Mouse (Mus musculus) intestine, postnatal 0 days (tissue): ENCODE data around the gene Gm42957. TPM values are rescaled to one million over a fixed set of nuclear protein-coding genes. Genes with fewer than 3 reads are reported as not detected.
"Not testable (repeated sequence)": the region's sequence is repeated elsewhere in the genome, so short reads cannot be mapped to it uniquely, and the experiment has no call there.

Experiments used
- ATAC-seq: fragments of 200-750 bp; cut with Nextera tagmentation; 2 replicates; pipeline ENCODE4 v1.8.0; 2017; ENCODE audit warnings: mild to moderate bottlenecking, moderate TSS enrichment, moderate library complexity
- H3K27ac ChIP-seq: fragments of 300-500 bp; sonication (generic); 2 replicates; pipeline ENCODE4 v1.5.1; 2014; ENCODE audit warnings: mild to moderate bottlenecking, low read depth, low read length, moderate library complexity
- H3K27me3 ChIP-seq: fragments of 300-500 bp; sonication (generic); replicated peaks from 2 replicates; pipeline ENCODE4 v1.6.1; 2014; ENCODE audit warnings: low read length, mixed read lengths; ENCODE audit not compliant: control insufficient read depth, insufficient read depth
- H3K36me3 ChIP-seq: fragments of 300-500 bp; sonication (generic); 2 replicates; pipeline ENCODE4 v1.6.1; 2014; ENCODE audit warnings: mild to moderate bottlenecking, moderate library complexity; ENCODE audit not compliant: control insufficient read depth, insufficient read depth
- H3K4me1 ChIP-seq: fragments of 300-500 bp; sonication (generic); replicated peaks from 2 replicates; pipeline ENCODE4 v1.6.1; 2014; ENCODE audit warnings: antibody characterized with exemption, low read length, mixed read lengths; ENCODE audit not compliant: control insufficient read depth, insufficient read depth
- H3K4me2 ChIP-seq: fragments of 300-500 bp; sonication (generic); replicated peaks from 2 replicates; pipeline ENCODE4 v1.6.1; 2014; ENCODE audit warnings: low read depth, mild to moderate bottlenecking, moderate library complexity
- H3K4me3 ChIP-seq: fragments of 300-500 bp; sonication (generic); 2 replicates; pipeline ENCODE4 v1.5.1; 2014; ENCODE audit warnings: low read depth, low read length
- H3K9ac ChIP-seq: fragments of 300-500 bp; sonication (generic); 2 replicates; pipeline ENCODE4 v1.6.1; 2014; ENCODE audit warnings: mild to moderate bottlenecking, low read depth, low read length
- H3K9me3 ChIP-seq: fragments of 300-500 bp; sonication (generic); 2 replicates; pipeline ENCODE4 v1.6.1; 2016; ENCODE audit warnings: mixed run types; ENCODE audit not compliant: control insufficient read depth
- CTCF ChIP-seq: sonication (generic); IDR thresholded peaks from 2 replicates; pipeline ENCODE4 v1.5.1; 2016; ENCODE audit warnings: low read depth, mild to moderate bottlenecking, control low read depth, antibody characterized with exemption, moderate library complexity
- WGBS: fragments of 180-500 bp; shearing (Covaris S2); extraction: QIAGEN DNeasy Blood & Tissue Kit; methylation state at CpG from one replicate; pipeline ENCODE4 v1.1.7; 2014; 5-methylcytosine and 5-hydroxymethylcytosine counted together
- polyA plus RNA-seq: library from polyadenylated mRNA; unstranded; fragments of >200 nt; fragmentation: Nextera tagmentation; extraction: Ambion mirVana; gene quantifications from 2 replicates; pipeline ENCODE4 v1.2.1, GENCODE M21; 2015

Gene Gm42957
- polyA plus RNA-seq, 1 experiment from 2014 or later, result not detected

- H3K27ac ChIP-seq, result peak within 1 kb of the TSS; percentile 88
Measured at GRCm38 (mm10) chr3:96600639-96601250, 34.5 kb upstream of the Gm42957 start, which contains the start of gene Lix1l. Lix1l (plus strand) TSS chr3:96601149.

GRCm38 (mm10) chr3:96601251-96601787 is 34.0 kb upstream of the Gm42957 start:
- Histone ChIP-seq H3K4me3 (peak overlapping the region; percentile 58), H3K9ac (peak overlapping the region; percentile 66), H3K9me3 (no peaks in the 10 kb centered on the region), H3K4me1 (peaks cover 6% of the 10 kb centered on the region; the same call in 1 of the 2 replicates), H3K27ac (peak overlapping the region; percentile 88), H3K4me2 (peak overlapping the region; percentile 71), H3K27me3 (peaks cover 39% of the 10 kb centered on the region), H3K36me3 (no peaks in the 10 kb centered on the region)
- WGBS, result 5% methylated on average over 33 of the region's 40 CpGs
- ATAC-seq, result peak; percentile 50
- TF ChIP-seq CTCF, result no peak

More at GRCm38 (mm10) chr3:96600639-96601250, 34.5 kb upstream of the Gm42957 start, which contains the start of gene Lix1l:
- Histone ChIP-seq H3K4me2 (peak within 1 kb of the TSS; percentile 71), H3K4me1 (peaks cover 8% of the 10 kb centered on the region; the same call in 1 of the 2 replicates), H3K4me3 (peak within 1 kb of the TSS; percentile 58), H3K27me3 (peaks cover 44% of the 10 kb centered on the region), H3K36me3 (no peaks in the 10 kb centered on the region), H3K9me3 (no peaks in the 10 kb centered on the region), H3K9ac (peak within 1 kb of the TSS; percentile 66)
- under 1% methylated on average over 27 of the region's 27 CpGs for WGBS
- ATAC-seq, result peak; percentile 74
- no peak for TF ChIP-seq CTCF

GRCm38 (mm10) chr3:96601941-96602703 is 33.2 kb upstream of the Gm42957 start:
- ATAC-seq, result no peak
- H3K36me3 ChIP-seq, result no peaks in the 10 kb centered on the region
- H3K27me3 ChIP-seq, result peaks cover 31% of the 10 kb centered on the region
- no peak overlapping the region for H3K9ac ChIP-seq
- H3K9me3 ChIP-seq, result no peaks in the 10 kb centered on the region
- WGBS, result 42% methylated on average over 10 of the region's 10 CpGs
- H3K4me3 ChIP-seq, result peak overlapping the region; percentile 58
- TF ChIP-seq CTCF, result no peak
- peak overlapping the region; percentile 71 for H3K4me2 ChIP-seq
- 0 out of 2 replicates have a peak overlapping the region, but pooled peaks have one; percentile 36 for H3K27ac ChIP-seq
- H3K4me1 ChIP-seq, result no peaks in the 10 kb centered on the region

GRCm38 (mm10) chr3:96602704-96603084 is 32.6 kb upstream of the Gm42957 start:
- no peak overlapping the region for H3K9ac ChIP-seq
- no peaks in the 10 kb centered on the region for H3K9me3 ChIP-seq
- no peak for TF ChIP-seq CTCF
- peak overlapping the region; percentile 11 for H3K4me3 ChIP-seq
- peak overlapping the region; percentile 71 for H3K4me2 ChIP-seq
- peaks cover 25% of the 10 kb centered on the region; the same call in 1 of the 2 replicates for H3K27me3 ChIP-seq
- no peak for ATAC-seq
- H3K4me1 ChIP-seq, result no peaks in the 10 kb centered on the region
- H3K36me3 ChIP-seq, result no peaks in the 10 kb centered on the region
- 24% methylated on average over 5 of the region's 5 CpGs for WGBS
- H3K27ac ChIP-seq, result 0 out of 2 replicates have a peak overlapping the region, but pooled peaks have one; percentile 0

GRCm38 (mm10) chr3:96603311-96603710 is 32.0 kb upstream of the Gm42957 start:
- Histone ChIP-seq H3K4me3 (no peak overlapping the region), H3K27me3 (peaks cover 23% of the 10 kb centered on the region; the same call in 1 of the 2 replicates), H3K9me3 (no peaks in the 10 kb centered on the region), H3K4me1 (no peaks in the 10 kb centered on the region), H3K4me2 (peak overlapping the region; percentile 71), H3K36me3 (no peaks in the 10 kb centered on the region), H3K27ac (no peak overlapping the region), H3K9ac (no peak overlapping the region)
- no peak for TF ChIP-seq CTCF
- WGBS, result 57% methylated on average over 5 of the region's 5 CpGs
- no peak for ATAC-seq

- ATAC-seq, H3K4me1 ChIP-seq, H3K9me3 ChIP-seq, H3K36me3 ChIP-seq, H3K9ac ChIP-seq, H3K4me3 ChIP-seq, H3K27ac ChIP-seq, H3K27me3 ChIP-seq, H3K4me2 ChIP-seq: not testable (repeated sequence)
- 88% methylated on average over 3 of the region's 4 CpGs for WGBS
Measured at GRCm38 (mm10) chr3:96606007-96606406, 29.3 kb upstream of the Gm42957 start.
